Mouse (Mus musculus) cerebellum, adult (tissue): Measurements from ENCODE around the gene Rnf182.

Experiments used
- ATAC-seq: cut with Nextera tagmentation; 2 replicates; pipeline ENCODE4 v1.9.2; 2017; ENCODE audit warnings: mild to moderate bottlenecking, moderate library complexity, mixed read lengths; ENCODE audit not compliant: insufficient number of reproducible peaks, low FRiP score, low TSS enrichment

Rnf182 gene

GRCm38 (mm10) chr13:43691755-43692154 is 76.2 kb downstream of the Rnf182 start:
- ATAC-seq = no peak

GRCm38 (mm10) chr13:43695521-43695920 is 80.0 kb downstream of the Rnf182 start:
- no peak for ATAC-seq

- ATAC-seq = no peak
Observed at GRCm38 (mm10) chr13:43696011-43696410, 80.5 kb downstream of the Rnf182 start.

GRCm38 (mm10) chr13:43698506-43698905 is 83.0 kb downstream of the Rnf182 start:
- peak; percentile 95 for ATAC-seq

- no peak for ATAC-seq
Observed at GRCm38 (mm10) chr13:43703471-43703870, 88.0 kb downstream of the Rnf182 start.

- ATAC-seq = no peak
Observed at GRCm38 (mm10) chr13:43704533-43705116, 89.1 kb downstream of the Rnf182 start.

GRCm38 (mm10) chr13:43706387-43706786 is 90.9 kb downstream of the Rnf182 start:
- ATAC-seq = peak; percentile 92

GRCm38 (mm10) chr13:43709529-43709928 is 94.0 kb downstream of the Rnf182 start:
- no peak for ATAC-seq

- ATAC-seq = no peak
Observed at GRCm38 (mm10) chr13:43711708-43712314, 96.3 kb downstream of the Rnf182 start.

GRCm38 (mm10) chr13:43714741-43715140 is 99.2 kb downstream of the Rnf182 start:
- ATAC-seq = no peak

- no peak for ATAC-seq
Observed at GRCm38 (mm10) chr13:43715466-43715865, 100.0 kb downstream of the Rnf182 start.

- ATAC-seq = no peak
Observed at GRCm38 (mm10) chr13:43716514-43717036, 101.1 kb downstream of the Rnf182 start.

- no peak for ATAC-seq
Observed at GRCm38 (mm10) chr13:43718173-43718572, 102.7 kb downstream of the Rnf182 start.

- ATAC-seq = no peak
Observed at GRCm38 (mm10) chr13:43720496-43720895, 105.0 kb downstream of the Rnf182 start.
